Mouse (Mus musculus): ENCODE results near the gene Ndufb7. TPM values are rescaled to one million over a fixed set of nuclear protein-coding genes. Genes with fewer than 3 reads are reported as not detected.
"Not testable (repeated sequence)": the region's sequence is repeated elsewhere in the genome, so short reads cannot be mapped to it uniquely, and the experiment has no call there.

The Ndufb7 gene
- 100 to 1,000 TPM; 140 to 145 TPM for total RNA-seq (2021)

GRCm38 (mm10) chr8:83566469-83567395 lies at the start of gene Ndufb7:
Gene Ndufb7 (plus strand): TSS chr8:83566671.
- intact Hi-C loops (cut with DNase I) = loop anchor here (2.0 to 5.0 kb wide), 2 partner anchors 56 to 124 kb away; no protein-coding TSS in a partner anchor
- peak; percentile 97 to 98 for DNase-seq (ENCODE audit: low spot score in 2 of 2)

GRCm38 (mm10) chr8:83520432-83520831 lies 46.0 kb upstream of the Ndufb7 start:
- DNase-seq (ENCODE audit: low spot score in 2 of 2) = no peak
- intact Hi-C loops (cut with DNase I) = no loop called here

GRCm38 (mm10) chr8:83520907-83521306 lies 45.6 kb upstream of the Ndufb7 start:
- intact Hi-C loops (cut with DNase I); DNase-seq (ENCODE audit: low spot score in 2 of 2): not testable (repeated sequence)

GRCm38 (mm10) chr8:83521310-83521709 lies 45.2 kb upstream of the Ndufb7 start:
- intact Hi-C loops (cut with DNase I) = no loop called here
- no peak for DNase-seq (ENCODE audit: low spot score in 2 of 2)

GRCm38 (mm10) chr8:83534802-83535201 lies 31.7 kb upstream of the Ndufb7 start:
- intact Hi-C loops (cut with DNase I) = no loop called here
- no peak for DNase-seq (ENCODE audit: low spot score in 2 of 2)

- DNase-seq (ENCODE audit: low spot score in 2 of 2) = no peak
- intact Hi-C loops (cut with DNase I) = no loop called here
Observed at GRCm38 (mm10) chr8:83535736-83536135, 30.7 kb upstream of the Ndufb7 start, which contains the start of gene Olfr370. Gene Olfr370 (plus strand): TSS chr8:83535780.

GRCm38 (mm10) chr8:83562669-83563068 lies 3.8 kb upstream of the Ndufb7 start:
- DNase-seq (ENCODE audit: low spot score in 2 of 2) = no peak
- intact Hi-C loops (cut with DNase I) = no loop called here

GRCm38 (mm10) chr8:83563246-83563645 lies 3.2 kb upstream of the Ndufb7 start:
- intact Hi-C loops (cut with DNase I) = no loop called here
- peak in 1 of 2 experiments; percentile 4 for DNase-seq (ENCODE audit: low spot score in 2 of 2)

- DNase-seq (ENCODE audit: low spot score in 2 of 2) = peak in 1 of 2 experiments; percentile 2
- intact Hi-C loops (cut with DNase I) = loop anchor here (2.0 to 5.0 kb wide), 2 partner anchors 57 to 124 kb away; no protein-coding TSS in a partner anchor
Observed at GRCm38 (mm10) chr8:83565731-83566375, 618 bp upstream of the Ndufb7 start.

GRCm38 (mm10) chr8:83567668-83568067 lies 1.2 kb downstream of the Ndufb7 start:
- intact Hi-C loops (cut with DNase I) = loop anchor here (2.0 to 5.0 kb wide), 2 partner anchors 55 to 125 kb away; no protein-coding TSS in a partner anchor

GRCm38 (mm10) chr8:83568128-83568527 lies 1.7 kb downstream of the Ndufb7 start:
- intact Hi-C loops (cut with DNase I) = loop anchor here (5.0 kb wide), 1 partner anchor 126 kb away; no protein-coding TSS in a partner anchor
- DNase-seq (ENCODE audit: low spot score in 2 of 2) = no peak

More at GRCm38 (mm10) chr8:83567668-83568067, 1.2 kb downstream of the Ndufb7 start:
- peak in 1 of 2 experiments; percentile 5 for DNase-seq (ENCODE audit: low spot score in 2 of 2)

- intact Hi-C loops (cut with DNase I) = loop anchor here (5.0 kb wide), 1 partner anchor 126 kb away; no protein-coding TSS in a partner anchor
- no peak for DNase-seq (ENCODE audit: low spot score in 2 of 2)
Observed at GRCm38 (mm10) chr8:83568755-83569154, 2.3 kb downstream of the Ndufb7 start.

- DNase-seq (ENCODE audit: low spot score in 2 of 2) = peak in 1 of 2 experiments; percentile 1
- intact Hi-C loops (cut with DNase I) = loop anchor here (5.0 kb wide), 1 partner anchor 127 kb away; no protein-coding TSS in a partner anchor
Observed at GRCm38 (mm10) chr8:83569165-83569564, 2.7 kb downstream of the Ndufb7 start.

- intact Hi-C loops (cut with DNase I) = no loop called here
- DNase-seq (ENCODE audit: low spot score in 2 of 2) = peak in 1 of 2 experiments; percentile 2
Observed at GRCm38 (mm10) chr8:83570272-83571000, 4.0 kb downstream of the Ndufb7 start.

- peak in 1 of 2 experiments; percentile 3 for DNase-seq (ENCODE audit: low spot score in 2 of 2)
- intact Hi-C loops (cut with DNase I) = not testable (repeated sequence)
Observed at GRCm38 (mm10) chr8:83571001-83571340, 4.5 kb downstream of the Ndufb7 start.

- intact Hi-C loops (cut with DNase I) = no loop called here
- DNase-seq (ENCODE audit: low spot score in 2 of 2) = peak in 1 of 2 experiments; percentile 2
Observed at GRCm38 (mm10) chr8:83571791-83572190, 5.3 kb downstream of the Ndufb7 start.

- intact Hi-C loops (cut with DNase I) = no loop called here
- DNase-seq (ENCODE audit: low spot score in 2 of 2) = no peak
Observed at GRCm38 (mm10) chr8:83572246-83572812, 5.9 kb downstream of the Ndufb7 start.

- DNase-seq (ENCODE audit: low spot score in 2 of 2) = peak in 1 of 2 experiments; percentile 13
- intact Hi-C loops (cut with DNase I) = no loop called here
Observed at GRCm38 (mm10) chr8:83573140-83573875, 6.8 kb downstream of the Ndufb7 start.

Measured in left cerebral cortex, postnatal 25 days (tissue).